Mouse (Mus musculus): ENCODE measurements around the gene Hist2h2aa2.
"Not testable (repeated sequence)": the region's sequence is repeated elsewhere in the genome, so short reads cannot be mapped to it uniquely, and the experiment has no call there.

DNA sequence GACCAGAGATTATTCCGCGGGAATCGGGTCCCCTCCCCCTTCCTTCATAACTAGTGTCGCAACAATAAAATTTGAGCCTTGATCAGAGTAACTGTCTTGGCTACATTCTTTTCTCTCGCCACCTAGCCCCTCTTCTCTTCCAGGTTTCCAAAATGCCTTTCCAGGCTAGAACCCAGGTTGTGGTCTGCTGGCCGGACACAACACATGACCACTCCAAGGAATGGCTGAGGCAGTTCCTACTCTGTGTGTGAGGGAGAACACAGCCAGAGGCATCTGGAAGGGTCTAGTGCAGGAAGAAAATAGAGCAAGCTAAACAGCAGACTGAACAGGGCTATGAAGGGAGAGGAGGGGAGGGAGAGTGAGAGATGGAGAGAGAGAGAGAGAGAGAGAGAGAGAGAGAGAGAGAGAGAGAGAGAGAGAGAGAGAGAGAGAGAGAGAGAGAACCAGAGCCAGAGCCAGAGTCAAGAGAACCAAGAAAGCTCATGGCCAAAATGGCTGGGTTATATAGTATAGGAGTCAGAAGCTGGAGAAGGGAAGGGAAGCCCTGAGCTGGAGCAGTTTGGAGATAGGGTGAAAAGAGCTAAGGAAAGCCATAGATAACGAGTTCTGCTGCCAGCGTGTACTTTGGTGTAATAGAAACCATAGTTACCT lies 41.4 kb downstream of the Hist2h2aa2 start:
- TF ChIP-seq CTCF, POLR2A (IDR thresholded peaks at IDR 0.05; ENCODE audit: insufficient read depth, low read depth, low read length): not testable (repeated sequence)
